Mouse (Mus musculus) megakaryocyte, embryonic 14.5 days (primary cell): ENCODE results near the gene Casp7.

Source experiments
- FLI1 ChIP-seq: IDR thresholded peaks from 2 replicates; pipeline ENCODE4 v1.6.1; 2012; ENCODE audit warnings: low read length, inconsistent platforms, mixed read lengths
- GATA1 ChIP-seq: IDR thresholded peaks from 3 replicates; pipeline ENCODE4 v1.6.1; 2012; ENCODE audit warnings: mixed read lengths, low read length, inconsistent platforms, borderline replicate concordance

DNA sequence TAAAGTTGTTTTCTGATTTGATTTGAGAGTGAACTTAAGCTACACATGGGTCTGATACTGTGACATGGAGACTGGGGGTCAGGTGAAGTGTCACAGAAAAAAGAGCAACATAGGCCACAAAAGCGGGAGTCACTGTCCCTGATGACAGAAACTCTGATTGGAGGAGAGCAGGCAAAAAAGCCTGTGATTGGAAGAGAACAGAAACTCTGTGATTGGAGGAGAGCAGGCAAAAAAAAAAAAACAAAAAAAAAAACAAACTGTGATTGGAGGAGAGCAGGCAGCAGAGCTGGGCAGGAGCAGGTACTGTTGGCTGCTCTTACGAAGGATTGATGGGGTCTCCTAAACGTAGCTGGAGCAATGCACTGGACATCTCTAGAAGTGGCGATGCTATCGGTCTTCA is 11.4 kb upstream of the Casp7 start:
- TF ChIP-seq GATA1, result no peak
- TF ChIP-seq FLI1, result no peak
